Mouse (Mus musculus) liver, postnatal 0 days (tissue): ENCODE data around the gene Hsd11b1. TPM values are rescaled to one million over a fixed set of nuclear protein-coding genes. Genes with fewer than 3 reads are reported as not detected.

ENCODE experiments used
- ATAC-seq: fragments of 200-750 bp; cut with Nextera tagmentation; 2 replicates; pipeline ENCODE4 v1.8.0; 2017; ENCODE audit warnings: mild to moderate bottlenecking, moderate library complexity
- DNase-seq: peaks from one replicate; pipeline ENCODE4 v3.0.0-alpha.2; 2016
- H3K27ac ChIP-seq: fragments of 300-500 bp; sonication (generic); 2 replicates; pipeline ENCODE4 v1.5.1; 2014; ENCODE audit warnings: antibody characterized with exemption, moderate library complexity, mild to moderate bottlenecking, low read depth
- H3K27me3 ChIP-seq: fragments of 300-500 bp; sonication (generic); 2 replicates; pipeline ENCODE4 v1.6.1; 2014; ENCODE audit warnings: low read length, control low read depth, mixed read lengths; ENCODE audit not compliant: insufficient read depth
- H3K36me3 ChIP-seq: fragments of 300-500 bp; sonication (generic); replicated peaks from 2 replicates; pipeline ENCODE4 v1.6.1; 2014; ENCODE audit warnings: mild to moderate bottlenecking, control low read depth, low read length, moderate library complexity, mixed read lengths; ENCODE audit not compliant: insufficient read depth
- H3K4me1 ChIP-seq: fragments of 300-500 bp; sonication (generic); 2 replicates; pipeline ENCODE4 v1.6.1; 2014; ENCODE audit warnings: antibody characterized with exemption, mild to moderate bottlenecking, control low read depth; ENCODE audit not compliant: insufficient read depth
- H3K4me2 ChIP-seq: fragments of 300-500 bp; sonication (generic); 2 replicates; pipeline ENCODE4 v1.6.1; 2014; ENCODE audit warnings: low read depth, mild to moderate bottlenecking, low read length, moderate library complexity, mixed read lengths
- H3K4me3 ChIP-seq: fragments of 300-500 bp; sonication (generic); 2 replicates; pipeline ENCODE4 v1.5.1; 2014; ENCODE audit warnings: low read depth, low read length
- H3K9ac ChIP-seq: fragments of 300-500 bp; sonication (generic); replicated peaks from 2 replicates; pipeline ENCODE4 v1.6.1; 2014; ENCODE audit warnings: mild to moderate bottlenecking, moderate library complexity
- H3K9me3 ChIP-seq: fragments of 300-500 bp; sonication (generic); 2 replicates; pipeline ENCODE4 v1.6.1; 2016; ENCODE audit warnings: mild to moderate bottlenecking, control low read depth, low read length, mixed read lengths
- CTCF ChIP-seq: sonication (generic); IDR thresholded peaks from 2 replicates; pipeline ENCODE4 v1.5.1; 2016; ENCODE audit warnings: antibody characterized with exemption, low read depth
- EP300 ChIP-seq: IDR thresholded peaks from 2 replicates; pipeline ENCODE4 v1.6.1; 2016; ENCODE audit warnings: antibody characterized with exemption, low read depth, mild to moderate bottlenecking
- WGBS: fragments of 180-500 bp; shearing (Covaris S2); extraction: QIAGEN DNeasy Blood & Tissue Kit; methylation state at CpG from one replicate; pipeline ENCODE4 v1.1.7; 2014; ENCODE audit not compliant: insufficient replicate concordance; 5-methylcytosine and 5-hydroxymethylcytosine counted together
- polyA plus RNA-seq: library from polyadenylated mRNA; unstranded; fragments of >200 nt; fragmentation: Nextera tagmentation; extraction: Ambion mirVana; gene quantifications from 2 replicates; pipeline ENCODE4 v1.2.1, GENCODE M21; 2015

The Hsd11b1 gene
- polyA plus RNA-seq, 1 experiment from 2014 or later = 252 TPM

DNA sequence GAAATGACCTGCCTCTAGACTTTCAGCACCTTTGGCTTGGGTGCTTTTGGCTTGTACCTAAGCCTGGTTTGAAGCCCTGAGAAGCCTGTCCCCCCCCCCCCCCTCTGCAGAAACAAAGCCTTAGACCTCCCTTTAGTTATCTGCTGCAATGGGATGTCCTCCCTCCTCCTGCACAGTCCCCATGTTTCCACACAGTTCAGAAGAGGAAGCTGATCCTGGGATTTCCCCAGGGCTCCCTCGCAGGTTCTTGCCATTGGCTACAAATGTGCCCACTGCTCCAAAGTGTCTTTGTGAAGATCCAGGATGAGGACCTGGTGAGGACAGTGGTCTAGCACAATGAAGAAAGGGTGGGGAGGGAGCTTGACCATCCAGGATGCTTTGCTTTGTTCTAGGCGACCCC, 39.2 kb upstream of the Hsd11b1 start:
- Histone ChIP-seq H3K9me3 (no peaks in the 10 kb centered on the region), H3K4me2 (no peak overlapping the region), H3K4me3 (no peak overlapping the region), H3K36me3 (no peaks in the 10 kb centered on the region), H3K4me1 (peaks cover 5% of the 10 kb centered on the region; the same call in 1 of the 2 replicates), H3K27me3 (no peaks in the 10 kb centered on the region), H3K27ac (no peak overlapping the region), H3K9ac (no peak overlapping the region)
- no peak for ATAC-seq
- WGBS = 29% methylated on average over 2 of the region's 2 CpGs
- DNase-seq = no peak
- no peak for TF ChIP-seq CTCF

DNA sequence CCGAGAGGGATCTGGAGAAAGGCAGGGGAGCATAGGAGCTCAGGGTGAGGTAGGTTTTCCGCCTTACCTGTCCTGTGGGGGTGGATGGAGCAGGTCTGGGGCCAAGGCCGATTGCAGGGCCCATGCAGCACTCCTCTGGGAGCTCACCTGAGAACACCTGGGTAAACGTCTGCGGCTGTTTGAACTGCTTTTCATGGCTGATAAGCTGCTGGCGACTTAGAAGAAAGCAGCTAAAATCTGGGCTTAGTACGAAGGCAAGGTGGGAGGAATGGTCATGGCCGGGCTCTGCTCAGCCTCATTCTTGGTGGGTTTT, 38.2 kb upstream of the Hsd11b1 start:
- Histone ChIP-seq H3K27ac (no peak overlapping the region), H3K36me3 (no peaks in the 10 kb centered on the region), H3K9ac (no peak overlapping the region), H3K27me3 (no peaks in the 10 kb centered on the region), H3K4me1 (0 out of 2 replicates have a peak, but pooled peaks cover under 1% of the 10 kb centered on the region), H3K4me2 (no peak overlapping the region), H3K4me3 (no peak overlapping the region), H3K9me3 (no peaks in the 10 kb centered on the region)
- no peak for DNase-seq
- no peak for TF ChIP-seq CTCF
- no peak for TF ChIP-seq EP300
- ATAC-seq = no peak
- 57% methylated on average over 8 of the region's 8 CpGs for WGBS

DNA sequence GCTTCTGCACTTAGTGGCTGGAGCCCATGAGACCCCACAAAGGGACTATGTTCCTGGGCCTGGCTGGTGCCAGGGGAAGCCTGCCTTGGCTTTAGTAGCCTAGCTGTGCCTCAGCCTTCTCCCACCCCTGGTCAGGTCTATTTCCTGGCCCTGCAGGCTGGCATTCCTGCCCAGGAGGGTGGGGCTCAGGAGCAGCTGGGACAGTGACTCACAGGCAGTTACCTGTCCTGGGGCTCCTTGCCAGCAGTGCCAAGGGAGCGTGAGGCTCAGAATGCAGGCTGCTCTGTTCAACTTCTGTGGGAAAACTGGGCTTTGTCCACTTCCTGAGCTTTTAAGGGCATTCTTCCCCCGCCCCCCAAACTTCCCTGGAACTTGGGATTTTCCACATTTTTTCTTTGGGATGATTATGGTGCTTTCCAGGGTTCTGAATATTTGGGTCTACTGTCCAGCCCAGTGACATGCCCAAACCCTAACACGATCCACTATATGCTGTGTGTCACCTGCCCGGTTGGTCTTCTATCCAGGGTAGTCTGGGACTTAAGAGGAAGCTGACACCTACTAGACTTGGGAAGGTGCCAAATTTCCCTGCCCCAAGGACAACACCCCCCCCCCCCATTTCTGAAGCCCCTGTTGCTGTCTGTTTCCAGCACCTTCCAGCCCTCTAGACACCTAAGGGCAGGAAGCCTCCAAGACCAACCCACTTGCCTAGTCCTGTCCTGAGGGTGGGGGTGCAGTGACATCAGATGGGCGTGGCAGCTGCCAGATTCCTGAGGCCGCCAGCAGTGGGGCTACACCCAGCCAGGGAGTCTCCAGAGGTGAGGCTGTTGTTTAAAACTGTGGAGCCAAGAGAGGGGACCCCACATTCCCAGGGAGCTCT, 37.6 kb upstream of the Hsd11b1 start:
- no peaks in the 10 kb centered on the region for H3K9me3 ChIP-seq
- H3K4me1 ChIP-seq = no peaks in the 10 kb centered on the region
- H3K36me3 ChIP-seq = no peaks in the 10 kb centered on the region
- no peaks in the 10 kb centered on the region for H3K27me3 ChIP-seq
- no peak overlapping the region for H3K4me2 ChIP-seq
- no peak overlapping the region for H3K9ac ChIP-seq
- H3K27ac ChIP-seq = no peak overlapping the region
- 64% methylated on average over 6 of the region's 6 CpGs for WGBS
- DNase-seq (no peak), ATAC-seq (no peak)
- H3K4me3 ChIP-seq = no peak overlapping the region
- TF ChIP-seq CTCF (no peak), EP300 (no peak)

DNA sequence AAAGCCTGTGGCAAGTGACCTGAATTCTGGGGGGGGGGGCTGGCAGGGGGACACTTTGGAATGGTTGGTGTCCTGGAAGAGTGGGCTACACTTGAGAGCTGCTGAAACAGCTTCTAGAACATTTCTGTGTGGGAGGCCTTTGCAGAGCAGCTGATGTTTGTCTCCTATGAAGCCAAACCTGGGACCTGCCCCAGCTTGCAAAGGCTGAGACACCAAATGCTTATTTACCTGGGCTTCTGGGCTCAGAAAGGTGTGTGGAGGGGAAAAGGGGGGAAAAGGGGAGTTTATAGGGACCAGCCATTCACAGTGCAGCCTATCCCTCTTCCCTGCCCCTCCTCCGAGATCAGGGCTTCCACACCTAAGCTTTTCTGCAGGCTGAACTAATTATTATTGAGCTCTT, 36.1 kb upstream of the Hsd11b1 start:
- Histone ChIP-seq H3K27me3 (no peaks in the 10 kb centered on the region), H3K9ac (no peak overlapping the region), H3K27ac (no peak overlapping the region), H3K4me2 (no peak overlapping the region), H3K4me1 (peaks cover 7% of the 10 kb centered on the region; the same call in 1 of the 2 replicates), H3K9me3 (no peaks in the 10 kb centered on the region), H3K4me3 (no peak overlapping the region), H3K36me3 (no peaks in the 10 kb centered on the region)
- DNase-seq (no peak), ATAC-seq (no peak)
- 50% methylated on average over 1 of the region's 1 CpGs for WGBS
- TF ChIP-seq EP300 (no peak), CTCF (no peak)

DNA sequence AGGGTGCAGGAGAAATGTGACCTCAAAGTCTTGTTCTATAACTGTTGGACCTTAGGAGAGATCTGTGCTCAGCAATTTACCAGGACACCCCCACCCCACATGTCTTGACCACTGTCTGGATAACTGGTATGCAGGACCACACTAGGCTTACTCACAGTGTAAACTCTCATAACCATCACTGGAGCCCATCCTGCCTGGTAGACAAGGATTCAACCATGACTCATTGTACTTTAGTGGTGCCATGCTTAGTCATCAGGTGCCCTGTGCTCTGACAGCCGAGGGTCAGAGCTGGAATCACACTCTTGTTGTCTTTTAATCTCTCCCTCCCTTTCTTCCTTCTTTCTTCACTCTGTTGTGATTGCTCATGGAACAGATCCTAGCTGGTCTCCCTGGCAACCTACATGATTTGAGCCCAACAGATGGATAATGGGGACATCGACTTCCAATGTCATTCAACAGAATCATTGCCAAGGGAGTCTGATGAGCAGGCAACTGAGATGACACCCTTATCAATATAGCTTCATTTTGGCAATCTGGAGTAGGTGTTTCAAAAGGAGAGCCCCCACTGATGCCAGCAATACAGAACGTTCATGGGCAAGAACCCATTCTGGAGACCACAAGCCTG, 34.4 kb upstream of the Hsd11b1 start:
- Histone ChIP-seq H3K9me3 (no peaks in the 10 kb centered on the region), H3K36me3 (no peaks in the 10 kb centered on the region), H3K4me1 (peaks cover 10% of the 10 kb centered on the region), H3K27me3 (no peaks in the 10 kb centered on the region), H3K4me2 (no peak overlapping the region), H3K9ac (no peak overlapping the region), H3K4me3 (no peak overlapping the region), H3K27ac (no peak overlapping the region)
- 64% methylated on average over 3 of the region's 3 CpGs for WGBS
- DNase-seq (no peak), ATAC-seq (no peak)
- TF ChIP-seq EP300 (no peak), CTCF (no peak)

DNA sequence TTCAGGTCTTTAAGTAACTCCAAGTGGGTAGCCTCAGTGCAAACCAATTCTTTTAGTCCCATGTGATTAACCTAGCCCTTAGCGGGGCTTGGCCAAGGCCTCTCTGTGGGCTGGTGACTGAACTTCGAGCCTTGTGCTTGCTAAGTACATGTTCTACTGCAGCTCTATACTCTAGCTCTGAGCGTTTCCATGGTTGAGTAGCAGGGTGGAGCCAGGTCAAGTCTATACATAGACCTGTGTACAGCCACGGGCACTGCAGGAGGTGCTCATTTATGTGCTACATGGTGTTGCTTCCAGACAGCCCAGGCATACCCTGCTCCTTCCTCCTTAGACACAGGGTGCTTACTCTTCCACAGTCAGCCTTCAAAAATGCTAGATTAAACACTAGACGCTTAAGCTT, 32.0 kb upstream of the Hsd11b1 start:
- no peak overlapping the region for H3K9ac ChIP-seq
- DNase-seq (no peak), ATAC-seq (no peak)
- H3K4me1 ChIP-seq = peaks cover 19% of the 10 kb centered on the region
- no peak overlapping the region for H3K27ac ChIP-seq
- TF ChIP-seq EP300 = no peak
- no peak for TF ChIP-seq CTCF
- no peaks in the 10 kb centered on the region for H3K36me3 ChIP-seq
- no peaks in the 10 kb centered on the region for H3K9me3 ChIP-seq
- no peaks in the 10 kb centered on the region for H3K27me3 ChIP-seq
- H3K4me3 ChIP-seq = no peak overlapping the region
- 61% methylated on average over 5 of the region's 5 CpGs for WGBS
- no peak overlapping the region for H3K4me2 ChIP-seq
